Mouse (Mus musculus) kidney, adult 2 months (tissue): ENCODE data around the gene Xpo6.

Experiments
- CTCF ChIP-seq: fragments of 200-500 bp; conservative IDR thresholded peaks from 2 replicates; pipeline ENCODE4 v1.5.1; 2011; ENCODE audit warnings: low read depth, mild to moderate bottlenecking, control low read depth, low read length, moderate library complexity, mixed read lengths; ENCODE audit not compliant: insufficient read depth, insufficient read length
- POLR2A ChIP-seq: fragments of 200-500 bp; IDR thresholded peaks from one replicate; pipeline ENCODE4 v1.6.1; 2011; ENCODE audit warnings: low read depth, low read length, control low read depth

GRCm38 (mm10) chr7:126053618-126054017 lies 146.7 kb downstream of the Xpo6 start:
- TF ChIP-seq POLR2A (no peak), CTCF (no peak)
